Mouse (Mus musculus): ENCODE results near the gene Pomp. TPM values are rescaled to one million over a fixed set of nuclear protein-coding genes. Genes with fewer than 3 reads are reported as not detected.
"Not testable (repeated sequence)": the region's sequence is repeated elsewhere in the genome, so short reads cannot be mapped to it uniquely, and the experiment has no call there.

Gene Pomp
- total RNA-seq, 2 experiments from 2014 or later, result 140 to 156 TPM

DNA sequence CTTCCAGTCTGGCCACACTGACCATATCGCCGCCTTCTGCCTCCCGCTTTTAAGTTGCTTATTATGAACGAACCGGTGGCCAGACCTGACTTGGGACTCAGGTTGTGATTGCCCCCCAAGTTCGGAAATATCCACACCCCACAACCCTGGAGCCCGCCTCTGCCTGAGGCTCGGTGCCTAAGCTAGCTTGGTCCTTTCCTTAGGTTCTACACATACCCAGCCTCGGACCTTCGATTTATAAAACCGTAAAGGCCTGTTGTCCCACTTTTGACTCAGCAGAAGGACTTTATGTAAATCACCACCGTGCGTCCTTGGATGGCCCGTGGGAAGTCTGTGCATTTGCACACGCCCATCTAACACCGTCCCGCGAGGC is 199 bp upstream of the Pomp start:
- DNase-seq, result no peak

DNA sequence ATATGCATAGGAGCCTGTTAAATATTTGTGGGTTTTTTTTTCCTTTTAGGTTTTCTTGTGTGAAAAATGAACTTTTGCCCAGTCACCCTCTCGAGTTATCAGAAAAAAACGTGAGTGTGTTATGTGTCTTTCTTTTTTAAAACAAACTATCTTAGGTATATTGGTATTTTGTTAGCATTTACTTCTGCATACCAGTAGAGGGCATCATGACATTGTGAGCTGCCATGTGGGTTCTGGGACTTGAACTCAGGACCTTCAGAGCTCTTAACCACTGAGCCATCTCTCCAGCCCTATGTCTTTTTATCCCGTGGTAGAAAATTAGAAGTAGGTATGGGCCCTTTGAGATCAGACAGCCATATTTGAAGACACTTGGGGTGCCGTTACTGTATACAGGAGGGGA is 8.4 kb downstream of the Pomp start:
- DNase-seq, result no peak

DNA sequence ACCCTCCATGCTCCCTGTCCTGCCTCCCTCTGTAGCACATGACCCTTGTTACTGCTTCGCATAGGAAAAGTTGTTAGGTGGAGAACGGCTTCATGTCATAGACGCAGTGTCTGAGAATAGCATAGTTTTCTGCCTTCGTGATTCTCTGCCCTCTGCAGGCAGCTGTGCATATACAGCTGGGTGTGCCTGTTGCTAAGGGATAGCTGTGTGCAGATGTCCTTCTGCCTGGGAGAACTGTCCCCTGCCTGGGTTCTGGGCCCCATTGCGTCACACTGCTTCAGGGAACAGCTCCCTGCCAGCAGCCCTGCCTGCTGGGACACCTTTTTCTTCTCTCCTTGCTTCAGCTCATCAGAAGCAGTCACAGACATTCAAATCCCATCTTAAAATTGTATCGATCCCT is 9.3 kb downstream of the Pomp start:
- no peak for DNase-seq

DNA sequence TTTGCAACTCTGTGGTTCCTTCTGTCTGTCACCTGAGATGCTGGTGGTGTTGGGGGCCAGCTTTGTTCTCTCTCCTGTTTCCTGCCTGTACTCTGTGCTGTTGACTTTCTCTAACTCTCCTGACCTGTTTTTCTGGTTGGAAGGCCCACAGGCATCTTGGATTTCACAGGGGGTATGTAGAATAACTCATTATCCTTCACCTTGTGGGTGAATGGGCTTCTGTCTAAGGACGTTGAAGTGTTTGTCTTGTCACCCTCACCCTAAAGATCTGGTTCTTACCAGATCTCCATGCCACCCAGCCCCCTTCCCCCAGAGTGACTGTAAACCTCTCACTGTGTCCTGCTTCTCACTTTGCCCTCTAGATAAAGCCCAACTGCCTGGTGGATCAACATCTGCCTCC is 10.0 kb downstream of the Pomp start:
- DNase-seq, result no peak

DNA sequence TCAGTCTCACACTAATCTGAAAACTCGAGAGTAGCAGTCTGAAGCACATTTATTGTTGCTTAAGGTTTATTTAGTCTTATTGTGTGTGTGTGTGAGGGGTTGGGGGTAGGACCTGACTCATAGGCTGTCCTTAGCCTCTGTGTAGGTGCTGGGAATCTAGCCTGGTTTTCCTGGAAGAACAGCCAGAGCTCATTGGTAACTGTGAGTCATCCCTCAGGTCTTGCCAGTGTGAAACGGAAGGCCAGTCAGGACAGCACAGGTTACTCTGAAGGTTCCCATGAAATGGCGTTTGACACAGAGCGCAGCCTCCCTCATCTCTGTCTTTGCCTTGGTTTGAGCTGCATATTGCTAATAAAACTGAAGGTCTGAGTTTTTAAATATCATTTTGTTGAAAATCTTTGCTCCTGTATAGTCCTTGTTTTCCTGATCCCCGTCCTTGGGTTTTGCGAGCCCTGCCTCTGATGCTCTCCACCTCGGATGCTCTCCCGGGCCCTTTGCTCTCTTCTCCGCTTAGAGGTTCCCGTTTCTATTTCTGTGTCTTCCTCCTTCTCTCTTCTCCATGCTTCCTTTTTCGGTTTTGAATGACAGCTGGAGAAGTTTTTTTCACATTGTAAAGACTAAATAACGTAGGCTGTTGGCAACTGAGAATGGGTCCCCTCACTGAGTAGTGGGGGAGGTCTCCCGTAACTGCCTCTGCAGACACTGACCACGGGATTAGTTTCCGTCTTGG is 11.0 kb downstream of the Pomp start:
- DNase-seq, result no peak

DNA sequence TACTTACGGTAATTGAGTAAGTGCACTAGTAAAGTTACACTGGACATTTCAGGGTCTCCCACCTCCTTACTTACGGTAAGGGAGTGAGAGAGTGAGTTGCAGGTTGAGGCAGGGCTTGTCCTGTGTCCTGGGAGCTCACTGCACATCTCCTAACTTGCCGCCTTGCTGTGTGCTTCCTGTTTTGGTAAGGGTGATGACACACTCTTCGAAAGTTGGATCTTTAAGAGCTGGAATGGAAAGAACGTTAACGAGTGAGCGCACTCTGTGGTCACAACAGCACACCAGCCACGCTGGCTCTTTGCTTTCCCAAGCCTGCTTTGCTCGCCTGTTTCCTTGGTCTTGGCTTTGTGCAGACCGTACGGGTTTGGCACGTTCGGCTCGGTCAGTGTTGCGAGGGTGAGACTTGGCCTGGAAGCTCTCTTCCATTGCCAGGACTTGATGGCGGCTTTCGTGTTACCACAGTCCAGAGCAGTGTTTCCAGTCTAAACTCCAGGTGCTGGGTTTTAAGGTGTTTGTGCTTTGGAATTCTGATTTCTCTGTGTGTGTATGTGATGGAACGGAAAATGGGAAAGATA is 14.3 kb downstream of the Pomp start:
- DNase-seq, result no peak

DNA sequence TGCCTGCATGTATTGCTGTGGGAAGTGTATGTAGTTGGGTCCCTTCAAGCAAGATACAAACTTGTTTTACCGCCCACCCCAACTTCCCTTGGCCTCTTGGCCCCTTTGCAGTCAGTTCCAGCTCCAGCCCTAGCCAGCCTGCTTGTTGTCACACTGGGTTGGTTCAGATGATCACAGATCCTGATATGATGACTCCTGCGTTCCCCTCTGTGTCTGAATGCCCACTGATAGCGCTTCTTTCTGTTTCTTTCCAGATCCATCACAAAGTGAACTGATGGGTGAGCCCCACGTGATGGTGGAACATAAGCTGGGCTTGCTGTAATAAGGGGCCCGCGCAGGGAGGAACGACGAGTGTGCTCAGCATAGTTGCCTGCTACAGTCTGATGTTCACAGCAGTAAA is 14.9 kb downstream of the Pomp start:
- no peak for DNase-seq

DNA sequence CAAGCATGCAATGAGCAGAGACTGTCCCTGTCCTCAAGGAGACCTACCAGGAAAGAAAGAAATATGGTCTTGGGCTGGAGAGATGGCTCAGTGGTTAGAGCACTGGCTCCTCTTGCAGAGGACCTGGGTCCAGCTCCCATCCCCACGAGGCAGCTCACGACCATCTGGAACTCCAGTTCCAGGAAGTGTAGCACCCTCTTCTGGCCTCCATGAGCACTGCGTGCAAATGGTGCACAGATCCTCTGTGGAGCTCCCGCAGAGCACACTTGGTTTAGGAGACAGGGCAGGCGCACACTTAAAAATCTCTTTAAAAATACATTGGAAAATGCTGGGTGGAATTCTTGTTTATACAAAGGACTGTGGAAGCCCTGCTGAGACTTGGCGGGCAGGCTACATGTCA is 17.3 kb downstream of the Pomp start:
- DNase-seq, result no peak

DNA sequence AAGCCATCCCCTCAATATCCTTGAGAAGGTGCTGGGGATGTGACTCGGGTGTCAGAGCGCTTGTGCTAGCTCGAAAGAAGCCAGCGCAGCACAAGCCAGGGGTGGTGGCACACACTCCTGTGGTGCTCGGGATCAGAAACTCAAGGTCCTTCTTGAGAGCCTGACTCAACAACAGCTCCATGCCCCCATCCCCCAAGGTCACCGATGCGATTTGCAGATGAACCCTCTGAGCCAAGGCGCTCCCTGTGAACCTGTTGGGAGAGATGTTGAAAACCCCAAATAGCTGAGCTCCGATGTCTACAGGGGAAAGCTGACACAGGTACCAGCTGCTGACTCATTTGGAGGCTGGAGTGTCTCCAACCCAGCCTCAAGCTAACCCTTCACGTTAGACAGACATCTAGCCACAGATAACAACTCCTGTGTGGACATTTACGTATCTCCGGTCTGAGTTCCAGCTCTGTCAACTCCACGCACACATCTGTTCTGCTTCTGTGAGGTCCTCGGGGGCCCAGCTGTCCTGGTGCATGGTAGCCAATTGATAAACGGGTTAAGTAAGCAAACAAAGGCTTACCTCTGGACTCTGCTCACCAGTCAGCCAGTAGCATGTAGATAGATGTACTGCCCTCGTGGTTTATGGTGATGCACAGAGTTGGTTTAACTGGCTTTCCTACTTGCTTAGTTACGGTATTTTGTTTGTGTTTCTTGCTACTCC is 19.9 kb downstream of the Pomp start:
- DNase-seq, result no peak

DNA sequence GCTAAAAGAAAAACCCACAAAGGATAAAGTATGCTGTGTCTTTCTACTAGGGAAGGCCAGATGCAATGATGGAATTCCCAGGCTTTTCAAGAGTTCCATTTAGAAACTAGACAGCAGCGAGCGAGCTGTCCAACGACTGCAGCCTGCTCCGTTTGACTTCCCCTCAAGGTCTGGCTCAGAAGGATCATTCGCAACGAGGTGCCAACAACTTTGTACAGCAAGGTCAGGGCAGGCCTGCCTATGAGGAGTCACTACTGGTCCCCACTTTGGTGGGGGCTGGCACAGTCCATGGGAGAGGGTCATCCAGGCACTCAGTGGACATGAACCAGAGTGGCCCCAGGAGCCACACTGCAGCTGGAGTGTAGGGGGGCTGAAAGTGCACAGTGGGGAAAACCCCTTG is 23.3 kb downstream of the Pomp start:
- no peak for DNase-seq

DNA sequence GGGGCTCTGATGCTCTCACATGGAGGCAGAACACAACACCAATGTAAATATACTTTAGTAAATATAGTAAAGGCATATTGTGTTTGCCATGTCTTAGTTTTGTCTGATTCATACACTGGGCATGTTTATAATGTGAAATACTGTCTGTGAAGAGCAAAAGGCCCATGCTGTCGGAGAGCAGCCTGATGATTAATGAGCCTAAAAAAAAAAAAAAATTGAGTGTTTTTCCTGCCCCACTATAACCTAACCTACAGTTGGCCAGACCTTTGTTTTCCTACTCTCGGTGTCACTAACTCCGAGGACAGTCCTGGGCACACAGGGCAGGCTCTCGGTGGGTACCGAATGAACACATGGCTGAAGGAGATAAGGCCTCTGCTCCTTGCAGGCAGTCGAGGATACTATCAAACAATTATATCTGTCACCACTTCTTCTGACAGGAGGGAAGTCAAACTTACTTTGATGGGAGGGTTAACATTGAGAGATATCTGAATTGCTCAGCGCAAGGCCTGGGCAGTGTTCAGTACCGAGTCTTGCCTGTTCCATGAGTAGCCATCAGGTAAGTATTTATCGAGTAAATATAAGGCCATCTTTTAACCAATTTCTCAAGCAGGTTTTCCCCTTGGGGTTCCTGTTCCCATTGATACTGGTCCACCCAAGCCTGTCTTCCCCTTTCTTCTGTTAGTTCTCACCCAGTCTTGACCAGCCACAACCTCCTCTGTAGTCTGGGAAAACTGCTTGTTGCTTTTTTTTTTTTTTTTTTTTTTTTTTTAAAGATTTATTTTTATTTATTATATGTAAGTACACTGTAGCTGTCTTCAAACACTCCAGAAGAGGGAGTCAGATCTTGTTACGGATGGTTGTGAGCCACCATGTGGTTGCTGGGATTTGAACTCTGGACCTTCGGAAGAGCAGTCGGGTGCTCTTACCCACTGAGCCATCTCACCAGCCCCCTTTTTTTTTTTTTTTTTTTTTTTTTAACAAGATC is 28.3 kb downstream of the Pomp start:
- no peak for DNase-seq

DNA sequence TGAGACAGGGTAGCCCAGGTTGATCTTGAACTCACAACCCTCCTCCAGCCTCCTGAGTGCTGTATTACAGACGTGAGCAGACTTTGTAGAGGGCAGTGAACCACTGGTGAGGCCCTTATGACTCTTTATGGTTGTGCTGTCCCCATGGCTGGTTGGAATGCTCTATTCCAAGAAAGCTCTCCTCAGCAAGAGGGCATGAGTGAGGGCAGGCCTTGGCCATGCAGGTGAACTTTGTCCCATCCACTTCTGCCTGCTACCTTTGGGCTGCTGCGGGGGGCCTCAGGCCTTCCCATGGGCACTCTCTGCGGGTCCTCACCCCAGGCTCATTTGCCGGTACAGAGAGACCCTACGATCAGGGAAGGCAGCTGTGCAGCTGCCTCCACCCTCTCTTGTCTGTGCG is 32.5 kb downstream of the Pomp start:
- no peak for DNase-seq

DNA sequence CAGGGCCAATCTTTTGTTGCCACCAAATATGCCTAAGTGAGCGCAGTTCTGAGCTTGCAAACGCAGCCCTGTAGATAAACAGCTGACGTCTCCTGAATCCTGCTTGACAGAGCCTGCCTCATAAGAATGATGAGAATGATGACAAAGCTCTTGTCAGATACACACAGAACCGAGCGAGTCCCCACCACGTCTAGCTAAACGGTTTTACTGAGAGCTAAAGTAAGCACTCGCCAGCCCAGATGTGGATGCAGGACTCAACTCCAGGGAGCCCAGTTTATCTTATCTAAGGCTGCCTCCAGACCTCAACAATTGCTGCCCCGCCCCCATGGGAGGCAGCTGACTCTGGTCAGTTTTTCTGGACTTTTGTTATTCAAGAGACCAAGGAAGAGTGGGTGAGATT is 32.9 kb downstream of the Pomp start:
- no peak for DNase-seq

DNA sequence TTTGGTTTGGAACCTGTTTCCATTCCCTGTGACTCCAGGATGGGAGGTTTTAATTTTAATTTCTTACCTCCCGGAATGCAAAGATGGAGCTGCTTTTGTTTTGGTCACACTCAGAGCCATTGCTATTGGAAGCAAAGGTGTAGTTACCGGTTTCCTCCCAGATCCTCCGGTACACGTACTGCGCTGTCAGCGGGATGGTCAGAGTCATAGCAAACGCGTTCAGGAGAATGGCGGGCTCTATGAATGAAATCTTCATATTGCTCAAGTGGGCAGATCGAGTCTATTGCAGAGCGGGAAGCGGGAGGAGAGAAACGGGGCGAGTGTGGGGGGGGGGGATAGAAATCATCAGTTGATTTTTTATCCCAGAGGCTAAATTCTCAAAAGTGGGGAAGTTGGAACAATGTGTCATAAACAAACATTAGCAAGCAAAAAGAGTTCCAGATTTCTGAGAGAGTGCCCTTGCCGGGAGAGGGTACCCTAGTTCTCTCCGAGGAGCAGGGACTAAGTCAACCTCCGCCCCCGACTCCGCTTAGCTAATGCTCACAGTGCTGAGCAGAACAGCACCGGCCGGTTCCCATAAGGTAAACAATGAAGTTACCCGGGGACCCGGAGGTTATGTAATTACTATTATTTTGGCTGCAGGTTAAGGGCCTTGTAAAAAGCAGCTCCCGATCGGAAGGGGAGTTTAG is 33.6 kb downstream of the Pomp start:
- peak in 1 of 2 experiments; percentile 24 for DNase-seq

DNA sequence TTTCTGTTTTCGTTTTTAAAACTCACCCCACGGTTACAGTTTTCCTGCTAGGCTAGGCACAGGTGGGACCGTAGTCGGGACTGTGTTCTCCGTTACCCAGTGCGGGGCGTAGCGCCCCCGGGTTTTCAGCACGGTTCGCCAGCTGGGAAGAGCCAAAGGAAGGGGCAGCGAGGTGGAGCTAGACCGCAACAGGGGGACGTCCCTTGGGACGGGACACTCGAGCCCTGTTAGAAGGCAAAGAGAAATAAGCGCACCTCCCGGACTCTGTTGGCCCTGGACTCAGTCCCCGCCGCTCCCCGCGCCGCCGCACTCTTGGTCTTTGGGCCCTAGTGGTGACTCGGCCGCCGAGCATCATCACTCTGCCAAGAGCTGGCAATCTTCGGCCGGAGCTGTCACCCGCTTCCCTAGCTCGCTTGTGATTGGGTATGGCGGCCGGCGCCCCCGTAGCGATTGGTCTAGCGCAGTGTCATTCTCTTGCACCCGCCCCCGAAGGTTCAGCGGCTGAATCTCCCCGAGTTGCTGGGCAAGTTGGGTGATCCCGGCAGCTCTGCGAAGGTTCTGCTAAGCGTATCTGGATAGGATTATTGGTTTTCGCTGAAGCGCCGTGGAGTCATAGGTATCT is 34.3 kb downstream of the Pomp start, which contains the start of gene Slc46a3:
Gene Slc46a3, minus strand, starts transcription at position 361 of the 622 bp plus-strand sequence.
- peak; percentile 93 to 96 for DNase-seq

DNA sequence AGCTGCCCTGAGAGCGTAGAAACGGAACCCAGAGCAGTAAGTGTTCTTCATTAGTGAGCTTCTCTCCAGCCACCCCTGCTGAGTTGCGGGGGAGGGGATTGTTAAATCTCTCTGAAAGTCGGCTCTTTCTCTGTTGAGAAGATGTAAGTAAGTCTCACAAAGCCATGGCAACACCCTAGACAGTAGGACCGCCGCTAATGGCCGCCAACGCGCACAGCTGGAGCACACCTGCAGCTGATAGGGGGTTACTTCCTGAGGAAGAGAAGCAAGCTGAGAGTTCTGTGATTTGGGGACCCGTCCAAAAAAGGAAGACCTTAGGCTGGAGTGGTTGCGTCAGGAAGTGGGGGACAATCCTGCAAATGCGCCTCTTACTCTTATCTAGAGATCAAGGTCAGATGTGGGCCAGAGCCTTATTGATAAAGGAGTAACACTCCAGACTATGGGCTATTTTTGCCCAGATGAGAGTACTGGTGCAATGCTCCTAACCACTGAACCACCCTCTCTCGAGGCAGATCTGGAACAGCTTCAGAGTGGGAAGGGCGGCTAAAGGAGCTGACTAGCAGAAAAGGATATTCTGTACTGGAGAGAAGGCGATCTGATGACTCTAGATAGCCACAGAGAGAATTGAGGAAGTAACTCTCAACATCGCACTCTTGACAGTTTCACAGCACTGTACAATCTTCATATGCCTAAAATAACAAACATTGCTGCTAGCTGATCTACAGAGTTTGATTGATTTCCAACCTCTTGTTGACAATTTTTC is 35.4 kb downstream of the Pomp start:
- no peak for DNase-seq

DNA sequence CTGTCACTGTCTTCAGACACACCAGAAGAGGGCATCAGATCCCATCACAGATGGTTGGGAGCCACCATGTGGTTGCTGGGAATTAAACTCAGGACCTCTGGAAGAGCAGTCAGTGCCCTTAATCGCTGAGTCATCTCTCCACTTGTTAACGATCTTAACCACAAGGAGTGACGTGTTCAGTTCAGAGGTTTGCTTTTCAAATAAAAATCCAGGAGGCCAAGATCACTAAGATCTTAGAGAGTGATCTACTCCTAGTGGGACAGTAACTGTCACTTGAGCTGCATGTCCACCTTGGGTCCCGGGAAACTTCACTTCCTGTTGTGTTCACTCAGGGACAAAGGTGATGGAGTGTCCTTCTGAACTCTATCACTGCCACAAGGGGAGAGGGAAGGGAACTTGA is 36.2 kb downstream of the Pomp start:
- not testable (repeated sequence) for DNase-seq

DNA sequence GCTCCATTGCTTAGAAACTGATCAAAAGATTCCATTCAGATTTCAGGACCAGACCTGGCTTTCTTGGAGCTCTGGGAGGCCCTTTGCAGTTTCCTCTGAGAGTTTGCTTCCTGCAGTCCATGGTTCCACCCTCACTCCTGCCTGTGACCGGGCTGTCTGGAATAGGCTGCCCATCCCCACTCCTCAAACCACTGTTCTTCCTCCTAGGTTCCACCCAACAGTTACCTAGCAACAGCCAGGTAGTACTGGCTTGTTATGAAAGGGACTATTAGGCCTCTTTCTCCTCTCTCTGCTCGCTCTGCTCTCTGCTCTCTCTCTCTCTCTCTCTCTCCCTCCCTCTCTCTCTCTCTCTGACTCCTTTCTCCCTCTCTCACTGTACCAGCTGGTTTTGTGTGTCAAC is 38.0 kb downstream of the Pomp start:
- DNase-seq, result no peak

DNA sequence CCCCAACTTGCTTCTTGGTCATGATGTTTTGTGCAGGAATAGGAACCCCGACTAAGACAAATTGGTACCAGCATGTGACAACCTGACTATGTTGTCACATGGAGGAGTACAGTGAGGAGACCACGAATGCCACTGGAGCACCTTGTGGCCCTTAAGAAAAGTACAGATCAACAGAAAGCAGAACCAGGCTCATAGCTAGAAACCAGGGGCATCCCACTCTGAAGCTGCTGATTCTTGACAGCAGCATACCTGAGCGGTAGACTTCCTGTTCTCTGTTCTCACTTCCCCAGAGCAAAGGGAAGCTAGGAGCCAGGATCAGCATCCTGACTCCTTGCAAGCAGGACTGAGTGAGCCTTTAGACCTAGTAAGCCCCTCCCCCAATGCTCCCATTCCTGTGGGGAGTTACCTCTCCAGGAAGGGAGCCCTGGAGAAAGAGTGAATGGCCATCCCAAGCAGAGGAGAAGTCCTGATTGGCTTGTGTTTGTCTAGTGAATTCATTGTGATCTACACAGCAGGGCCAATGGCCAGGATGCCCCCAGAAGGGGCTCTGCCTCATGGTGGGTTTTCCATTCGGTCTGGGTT is 38.8 kb downstream of the Pomp start:
- no peak for DNase-seq

DNA sequence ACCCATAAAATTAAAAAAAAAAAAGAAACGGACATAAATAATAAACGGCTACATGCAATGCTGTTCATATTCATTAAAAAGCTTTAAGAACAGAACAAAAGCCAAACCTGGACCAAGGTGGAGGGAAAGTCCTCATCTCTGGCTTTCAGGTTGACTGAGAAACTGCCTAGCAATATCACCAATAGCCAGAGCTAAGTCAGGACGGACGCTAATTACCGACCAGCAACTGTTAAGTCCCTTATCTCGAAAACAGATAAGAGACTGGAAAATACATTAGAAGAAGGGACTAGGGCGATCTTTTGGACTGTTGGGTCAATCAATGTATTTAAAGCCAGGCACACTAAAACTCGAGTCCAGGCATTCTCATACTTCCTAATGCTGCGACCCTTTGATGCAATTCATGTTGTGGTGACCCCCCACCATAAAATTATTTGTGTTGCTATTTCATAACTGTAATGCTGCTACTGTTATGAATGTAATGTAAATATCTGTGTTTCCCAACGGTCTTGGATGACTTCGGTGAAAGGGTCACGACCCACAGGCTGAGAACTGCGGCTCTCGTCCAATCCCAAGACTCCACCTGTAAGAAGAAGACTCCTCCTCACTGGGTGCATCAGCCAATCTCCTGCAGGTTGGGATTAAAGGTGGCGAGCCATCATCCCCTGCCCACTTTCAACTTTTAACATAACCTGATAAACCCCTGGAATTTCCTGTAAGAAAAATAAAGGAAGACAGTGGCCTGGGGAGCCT is 41.9 kb downstream of the Pomp start:
- DNase-seq, result no peak

Data from layer of hippocampus, postnatal 36 days (tissue).